Comparison of ENCODE assay signal across 12 mouse cellular contexts in genomic region chr5:124073682-124074081, GRCm38 (mm10). TPM values are rescaled to one million over a fixed set of nuclear protein-coding genes. Genes with fewer than 3 reads are reported as not detected.
DNase-seq lines count a peak whose midpoint lies in the region; ATAC-seq and TF ChIP-seq lines count a peak whose summit lies in the region.
"Had no signal": no experiment of that assay in that cellular context is flagged by ENCODE, and none has a peak within 500 bp of the region (broad histone marks: within the 10 kb centered on the region; RNA-seq: fewer than 3 reads in every experiment).

No protein-coding gene starts in this region.

- WGBS in intestine, embryonic 16.5 days = 59% methylated on average over 9 of the region's 9 CpGs
- 72% methylated on average over 9 of the region's 9 CpGs for WGBS in intestine, postnatal 0 days

- no peak overlapping the region for H3K4me3 ChIP-seq in intestine, embryonic 16.5 days (ENCODE audit: low read length)
- H3K4me3 ChIP-seq in intestine, postnatal 0 days (ENCODE audit: low read depth, low read length) = no peak overlapping the region
- H3K4me3 ChIP-seq: midbrain, embryonic 12.5 days had no signal

- peak overlapping the region; percentile 19; the same call in 1 of the 2 replicates for H3K9ac ChIP-seq in intestine, embryonic 16.5 days (ENCODE audit: low read depth, low read length)
- no peak overlapping the region for H3K9ac ChIP-seq in intestine, postnatal 0 days (ENCODE audit: low read depth, low read length)
- H3K9ac ChIP-seq: midbrain, embryonic 12.5 days had no signal

- DNase-seq in 3T3-L1 (ENCODE audit: low read depth, low spot score) (peak; percentile 40), 416B (ENCODE audit: low read depth) (peak; percentile 38)
- DNase-seq in gastrocnemius, postnatal 14 days = peak; percentile 53
- DNase-seq in urinary bladder, postnatal 36 days (ENCODE audit: low spot score in 2 of 2) = no peak
- DNase-seq in layer of hippocampus, postnatal 25 days (ENCODE audit: extremely low spot score in 1 of 2, low spot score in 1 of 2) = no peak
- DNase-seq: adrenal gland, postnatal 10 days; cerebellum, adult 2 months; layer of hippocampus, postnatal 36 days; lung, adult 18-20 months had no signal

- intact Hi-C loops in gastrocnemius, postnatal 14 days (cut with DNase I; ENCODE audit: low total_unique reads) = no loop called here

- H3K4me2 ChIP-seq in intestine, embryonic 16.5 days (ENCODE audit: low read depth, low read length) = no peak overlapping the region
- no peak overlapping the region for H3K4me2 ChIP-seq in intestine, postnatal 0 days (replicated peaks; ENCODE audit: low read depth)
- H3K4me2 ChIP-seq: midbrain, embryonic 12.5 days had no signal

- ATAC-seq in intestine, embryonic 16.5 days = no peak
- no peak for ATAC-seq in intestine, postnatal 0 days

- H3K9me3 ChIP-seq in intestine, embryonic 16.5 days (ENCODE audit: control insufficient read depth, low read length) = no peaks in the 10 kb centered on the region
- no peaks in the 10 kb centered on the region for H3K9me3 ChIP-seq in intestine, postnatal 0 days (ENCODE audit: control insufficient read depth)
- H3K9me3 ChIP-seq: midbrain, embryonic 12.5 days had no signal

- no peaks in the 10 kb centered on the region for H3K27me3 ChIP-seq in intestine, embryonic 16.5 days (replicated peaks; ENCODE audit: control insufficient read depth, insufficient read depth, low read length)
- H3K27me3 ChIP-seq in intestine, postnatal 0 days (replicated peaks; ENCODE audit: control insufficient read depth, insufficient read depth, low read length) = no peaks in the 10 kb centered on the region
- H3K27me3 ChIP-seq: midbrain, embryonic 12.5 days had no signal

- H3K4me1 ChIP-seq in intestine, embryonic 16.5 days (ENCODE audit: control insufficient read depth, insufficient read depth, low read length) = peaks cover 32% of the 10 kb centered on the region
- peaks cover 4% of the 10 kb centered on the region for H3K4me1 ChIP-seq in intestine, postnatal 0 days (replicated peaks; ENCODE audit: control insufficient read depth, insufficient read depth, low read length)

- no peaks in the 10 kb centered on the region for H3K36me3 ChIP-seq in intestine, embryonic 16.5 days (ENCODE audit: control insufficient read depth, insufficient read depth, low read length)
- no peaks in the 10 kb centered on the region for H3K36me3 ChIP-seq in intestine, postnatal 0 days (ENCODE audit: control insufficient read depth, insufficient read depth)
- H3K36me3 ChIP-seq: midbrain, embryonic 12.5 days had no signal

- TF ChIP-seq CTCF in intestine, postnatal 0 days (IDR thresholded peaks at IDR 0.05; ENCODE audit: low read depth) = no peak

- no peak overlapping the region for H3K27ac ChIP-seq in intestine, embryonic 16.5 days (ENCODE audit: low read length)
- no peak overlapping the region for H3K27ac ChIP-seq in intestine, postnatal 0 days (ENCODE audit: low read depth, low read length)
- H3K27ac ChIP-seq: midbrain, embryonic 12.5 days had no signal

RNA-seq across cellular contexts. Expression of gene Abcb9, which starts 21.9 kb away (rescaled TPM):
- polyA plus RNA-seq in intestine, embryonic 16.5 days (2015; fragmentation: Nextera tagmentation; extraction: Ambion mirVana) = 2.5 and 3.2 TPM in 2 replicates
- 4.0 and 4.6 TPM in 2 replicates for polyA plus RNA-seq in intestine, postnatal 0 days (2015; fragmentation: Nextera tagmentation; extraction: Ambion mirVana)
- 1 to 10 TPM; 5.7 TPM for total RNA-seq in gastrocnemius, postnatal 14 days (2021)
- total RNA-seq in layer of hippocampus, postnatal 25 days (2021) = 10 to 100 TPM; 29.3 to 33.8 TPM

RNA-seq across cellular contexts. Expression of gene Ogfod2, which starts 38.4 kb away (rescaled TPM):
- 30.5 and 33.6 TPM in 2 replicates for polyA plus RNA-seq in intestine, embryonic 16.5 days (2015; fragmentation: Nextera tagmentation; extraction: Ambion mirVana)
- 21.3 and 25.0 TPM in 2 replicates for polyA plus RNA-seq in intestine, postnatal 0 days (2015; fragmentation: Nextera tagmentation; extraction: Ambion mirVana)
- 1 to 10 TPM; 6.8 to 8.8 TPM for total RNA-seq in gastrocnemius, postnatal 14 days (2021)
- total RNA-seq in layer of hippocampus, postnatal 25 days (2021) = 10 to 100 TPM; 33.9 to 35.0 TPM

RNA-seq across cellular contexts. Expression of gene Vps37b, which starts 41.6 kb away (rescaled TPM):
- polyA plus RNA-seq in intestine, embryonic 16.5 days (2015; fragmentation: Nextera tagmentation; extraction: Ambion mirVana) = 25.7 and 27.1 TPM in 2 replicates
- 16.7 and 17.8 TPM in 2 replicates for polyA plus RNA-seq in intestine, postnatal 0 days (2015; fragmentation: Nextera tagmentation; extraction: Ambion mirVana)
- 1 to 10 TPM; 6.3 to 7.8 TPM for total RNA-seq in gastrocnemius, postnatal 14 days (2021)
- 10 to 100 TPM; 41.2 to 47.2 TPM for total RNA-seq in layer of hippocampus, postnatal 25 days (2021)

RNA-seq across cellular contexts. Expression of gene Arl6ip4, which starts 42.2 kb away (rescaled TPM):
- 78.1 and 84.8 TPM in 2 replicates for polyA plus RNA-seq in intestine, embryonic 16.5 days (2015; fragmentation: Nextera tagmentation; extraction: Ambion mirVana)
- polyA plus RNA-seq in intestine, postnatal 0 days (2015; fragmentation: Nextera tagmentation; extraction: Ambion mirVana) = 75.5 and 76.9 TPM in 2 replicates
- 10 to 100 TPM; 42.8 to 46.5 TPM for total RNA-seq in gastrocnemius, postnatal 14 days (2021)
- 10 to 100 TPM; 44.9 to 45.8 TPM for total RNA-seq in layer of hippocampus, postnatal 25 days (2021)

Comparison
In these comparisons a context has a peak if more than half of its experiments do, and no peak if none do; other contexts are left out.
1. DNase-seq: peak in 3T3-L1 (single experiment), 416B (single experiment) and gastrocnemius, postnatal 14 days (single experiment); none in urinary bladder, postnatal 36 days (0 of 2) and layer of hippocampus, postnatal 25 days (0 of 2).
2. RNA of gene Abcb9, which starts 21.9 kb away (total RNA-seq): 29.3 to 33.8 TPM in layer of hippocampus, postnatal 25 days; 5.7 TPM in gastrocnemius, postnatal 14 days; every median in the first group is over 4 times any median in the second.
3. RNA of gene Vps37b, which starts 41.6 kb away (total RNA-seq): 41.2 to 47.2 TPM in layer of hippocampus, postnatal 25 days; 6.3 to 7.8 TPM in gastrocnemius, postnatal 14 days; every median in the first group is over 4 times any median in the second.